In the genomic region with DNA sequence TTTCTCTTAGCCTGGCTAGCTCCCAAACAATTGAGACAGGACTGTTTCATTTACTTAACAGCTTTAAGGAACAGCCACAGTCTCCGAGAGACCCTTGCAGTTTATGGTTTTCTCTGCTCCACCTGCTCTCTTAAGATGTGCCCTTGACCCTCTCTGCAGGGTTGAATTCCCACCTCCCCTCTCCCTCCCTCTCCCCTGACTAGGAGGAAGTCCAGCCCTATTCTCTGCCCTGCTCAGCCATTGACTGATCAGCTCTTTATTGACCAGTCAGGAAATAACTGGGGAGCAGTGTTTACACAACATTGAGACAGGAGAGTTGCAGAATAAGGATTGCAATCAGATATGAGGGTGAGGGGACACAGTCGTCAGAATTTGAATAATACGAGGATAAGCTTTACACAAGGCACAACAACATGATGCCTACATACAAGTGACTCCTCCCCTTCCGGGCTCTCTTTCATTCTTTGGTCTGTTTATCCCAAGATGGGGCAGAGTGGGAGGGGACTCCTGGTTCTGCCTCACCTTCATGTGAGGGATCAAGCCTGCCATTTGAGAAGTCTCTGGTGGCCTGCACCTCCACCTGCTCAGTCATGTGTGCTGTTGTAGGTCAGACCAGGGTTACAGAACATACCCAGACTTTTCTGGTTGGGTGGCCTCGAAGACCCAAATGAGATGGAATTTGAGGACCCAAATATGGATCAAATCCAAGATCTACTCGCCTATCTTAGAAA, we compare ENCODE assay signal across 22 mouse cellular contexts. TPM values are rescaled to one million over a fixed set of nuclear protein-coding genes. Genes with fewer than 3 reads are reported as not detected.
"Had no signal": no experiment of that assay in that cellular context is flagged by ENCODE, and none has a peak within 500 bp of the region (broad histone marks: within the 10 kb centered on the region; RNA-seq: fewer than 3 reads in every experiment).

No protein-coding gene starts in this region.

- H3K4me3 ChIP-seq: intestine, embryonic 15.5 days; layer of hippocampus, adult 2 months; limb, embryonic 15.5 days; lung, embryonic 15.5 days; megakaryocyte, embryonic 14.5 days; midbrain, embryonic 10.5 days; neural tube, embryonic 12.5 days; neural tube, embryonic 15.5 days; stomach, embryonic 15.5 days had no signal

- H3K4me2 ChIP-seq: intestine, embryonic 15.5 days; limb, embryonic 15.5 days; liver, embryonic 11.5 days; lung, embryonic 15.5 days; neural tube, embryonic 12.5 days; neural tube, embryonic 15.5 days; stomach, embryonic 15.5 days had no signal

- H3K36me3 ChIP-seq: intestine, embryonic 15.5 days; limb, embryonic 15.5 days; lung, embryonic 15.5 days; midbrain, embryonic 10.5 days; neural tube, embryonic 12.5 days; neural tube, embryonic 15.5 days; stomach, embryonic 15.5 days had no signal

- H3K27ac ChIP-seq: intestine, embryonic 15.5 days; layer of hippocampus, adult 2 months; limb, embryonic 15.5 days; liver, embryonic 14.5 days; lung, embryonic 15.5 days; midbrain, embryonic 10.5 days; neural tube, embryonic 12.5 days; neural tube, embryonic 15.5 days; stomach, embryonic 15.5 days had no signal

- H3K9ac ChIP-seq: intestine, embryonic 15.5 days; limb, embryonic 15.5 days; liver, embryonic 14.5 days; liver, postnatal 0 days; lung, embryonic 15.5 days; neural tube, embryonic 12.5 days; neural tube, embryonic 15.5 days; stomach, embryonic 15.5 days had no signal

- DNase-seq: kidney, adult 11 months; kidney, postnatal 25 days; layer of hippocampus, adult 9-11 months; liver, postnatal 0 days; midbrain, embryonic 14.5 days; right cerebral cortex, adult 18-20 months; right cerebral cortex, postnatal 14 days; right cerebral cortex, postnatal 4 days; thymus, adult 18-20 months; thymus, postnatal 36 days had no signal

- ATAC-seq: hindbrain, embryonic 16.5 days; intestine, embryonic 15.5 days; liver, postnatal 0 days had no signal

- H3K9me3 ChIP-seq: intestine, embryonic 15.5 days; limb, embryonic 15.5 days; lung, embryonic 15.5 days; midbrain, embryonic 10.5 days; neural tube, embryonic 12.5 days; neural tube, embryonic 15.5 days; stomach, embryonic 15.5 days had no signal

- H3K27me3 ChIP-seq: intestine, embryonic 15.5 days; limb, embryonic 15.5 days; megakaryocyte, embryonic 14.5 days; neural tube, embryonic 12.5 days; neural tube, embryonic 15.5 days; stomach, embryonic 15.5 days had no signal

- H3K4me1 ChIP-seq: intestine, embryonic 15.5 days; limb, embryonic 15.5 days; megakaryocyte, embryonic 14.5 days; midbrain, embryonic 10.5 days; neural tube, embryonic 12.5 days; neural tube, embryonic 15.5 days; stomach, embryonic 15.5 days had no signal

RNA-seq across cellular contexts. Expression of a gene that starts 49.4 kb away (rescaled TPM):
- polyA plus RNA-seq: neural tube, embryonic 12.5 days had no signal
